Mouse (Mus musculus) embryonic facial prominence, embryonic 15.5 days (tissue): Measurements from ENCODE around the gene Ltb4r1. TPM values are rescaled to one million over a fixed set of nuclear protein-coding genes. Genes with fewer than 3 reads are reported as not detected.

Experiments
- ATAC-seq: fragments of 200-750 bp; cut with Nextera tagmentation; 2 replicates; pipeline ENCODE4 v1.8.0; 2017; ENCODE audit warnings: low read depth, moderate TSS enrichment; ENCODE audit not compliant: insufficient number of reproducible peaks, low FRiP score, low TSS enrichment
- H3K27ac ChIP-seq: fragments of 300-500 bp; sonication (generic); replicated peaks from 2 replicates; pipeline ENCODE4 v1.5.1; 2015; ENCODE audit warnings: mild to moderate bottlenecking, inconsistent platforms
- H3K27me3 ChIP-seq: fragments of 300-500 bp; sonication (generic); 2 replicates; pipeline ENCODE4 v1.6.1; 2015; ENCODE audit warnings: inconsistent platforms
- H3K36me3 ChIP-seq: fragments of 300-500 bp; sonication (generic); 2 replicates; pipeline ENCODE4 v1.6.1; 2015; ENCODE audit warnings: mild to moderate bottlenecking, inconsistent platforms
- H3K4me1 ChIP-seq: fragments of 300-500 bp; sonication (generic); 2 replicates; pipeline ENCODE4 v1.6.1; 2015; ENCODE audit warnings: inconsistent platforms
- H3K4me2 ChIP-seq: fragments of 300-500 bp; sonication (generic); replicated peaks from 2 replicates; pipeline ENCODE4 v1.6.1; 2015; ENCODE audit warnings: mild to moderate bottlenecking, inconsistent platforms
- H3K4me3 ChIP-seq: fragments of 300-500 bp; sonication (generic); replicated peaks from 2 replicates; pipeline ENCODE4 v1.5.1; 2015; ENCODE audit warnings: mild to moderate bottlenecking, inconsistent platforms
- H3K9ac ChIP-seq: fragments of 300-500 bp; sonication (generic); 2 replicates; pipeline ENCODE4 v1.6.1; 2015; ENCODE audit warnings: inconsistent platforms
- H3K9me3 ChIP-seq: fragments of 300-500 bp; sonication (generic); replicated peaks from 2 replicates; pipeline ENCODE4 v1.6.1; 2016; ENCODE audit warnings: inconsistent platforms
- WGBS: fragments of 180-500 bp; shearing (Covaris S2); methylation state at CpG from one replicate; pipeline ENCODE4 v1.1.7; 2015; 5-methylcytosine and 5-hydroxymethylcytosine counted together
- polyA plus RNA-seq: library from polyadenylated mRNA; unstranded; fragments of >200 nt; fragmentation: Nextera tagmentation; extraction: Ambion mirVana; gene quantifications from 2 replicates; pipeline ENCODE4 v1.2.1, GENCODE M21; 2015

Gene Ltb4r1
- polyA plus RNA-seq, 1 experiment from 2014 or later = 2.1 TPM

- Histone ChIP-seq H3K9me3 (no peaks in the 10 kb centered on the region), H3K27me3 (no peaks in the 10 kb centered on the region; the same call in 1 of the 2 replicates), H3K4me1 (0 out of 2 replicates have a peak, but pooled peaks cover 7% of the 10 kb centered on the region), H3K36me3 (no peaks in the 10 kb centered on the region), H3K4me3 (no peak overlapping the region), H3K9ac (no peak overlapping the region; the same call in 1 of the 2 replicates), H3K4me2 (no peak overlapping the region), H3K27ac (no peak overlapping the region)
- 67% methylated on average over 8 of the region's 8 CpGs for WGBS
- no peak for ATAC-seq
These were observed 37.7 kb upstream of the Ltb4r1 start for GRCm38 (mm10) chr14:55727889-55728685.

- Histone ChIP-seq H3K4me2 (no peak overlapping the region), H3K4me1 (no peaks in the 10 kb centered on the region), H3K4me3 (no peak overlapping the region), H3K36me3 (no peaks in the 10 kb centered on the region), H3K27me3 (no peaks in the 10 kb centered on the region; the same call in 1 of the 2 replicates), H3K9ac (no peak overlapping the region), H3K27ac (no peak overlapping the region), H3K9me3 (no peaks in the 10 kb centered on the region)
- ATAC-seq = no peak
- WGBS = 76% methylated on average over 7 of the region's 7 CpGs
These were observed 35.6 kb upstream of the Ltb4r1 start for GRCm38 (mm10) chr14:55730116-55730515.

- Histone ChIP-seq H3K27me3 (no peaks in the 10 kb centered on the region; the same call in 1 of the 2 replicates), H3K27ac (no peak overlapping the region), H3K4me2 (no peak overlapping the region), H3K9ac (no peak overlapping the region), H3K4me1 (no peaks in the 10 kb centered on the region), H3K36me3 (no peaks in the 10 kb centered on the region), H3K9me3 (no peaks in the 10 kb centered on the region), H3K4me3 (no peak overlapping the region)
- 75% methylated on average over 7 of the region's 7 CpGs for WGBS
- no peak for ATAC-seq
These were observed 35.2 kb upstream of the Ltb4r1 start for GRCm38 (mm10) chr14:55730531-55731032.

- 68% methylated on average over 10 of the region's 10 CpGs for WGBS
- no peak overlapping the region for H3K27ac ChIP-seq
- H3K4me2 ChIP-seq = no peak overlapping the region
- H3K27me3 ChIP-seq = no peaks in the 10 kb centered on the region; the same call in 1 of the 2 replicates
- no peak for ATAC-seq
- no peaks in the 10 kb centered on the region for H3K4me1 ChIP-seq
- H3K36me3 ChIP-seq = peaks cover 11% of the 10 kb centered on the region
- H3K4me3 ChIP-seq = no peak overlapping the region
- H3K9ac ChIP-seq = no peak overlapping the region
- no peaks in the 10 kb centered on the region for H3K9me3 ChIP-seq
These were observed 31.9 kb upstream of the Ltb4r1 start for GRCm38 (mm10) chr14:55733889-55734288.

GRCm38 (mm10) chr14:55734869-55735268 is 30.9 kb upstream of the Ltb4r1 start:
- no peak overlapping the region for H3K4me3 ChIP-seq
- no peaks in the 10 kb centered on the region; the same call in 1 of the 2 replicates for H3K27me3 ChIP-seq
- no peak for ATAC-seq
- no peaks in the 10 kb centered on the region for H3K9me3 ChIP-seq
- H3K4me1 ChIP-seq = no peaks in the 10 kb centered on the region
- no peak overlapping the region for H3K27ac ChIP-seq
- H3K36me3 ChIP-seq = peaks cover 21% of the 10 kb centered on the region
- H3K9ac ChIP-seq = no peak overlapping the region
- H3K4me2 ChIP-seq = no peak overlapping the region
- WGBS = 68% methylated on average over 7 of the region's 7 CpGs

GRCm38 (mm10) chr14:55735334-55735733 is 30.4 kb upstream of the Ltb4r1 start:
- Histone ChIP-seq H3K36me3 (peaks cover 24% of the 10 kb centered on the region), H3K4me1 (no peaks in the 10 kb centered on the region), H3K9me3 (no peaks in the 10 kb centered on the region), H3K27ac (no peak overlapping the region), H3K27me3 (no peaks in the 10 kb centered on the region; the same call in 1 of the 2 replicates), H3K4me3 (no peak overlapping the region), H3K4me2 (no peak overlapping the region), H3K9ac (no peak overlapping the region)
- no peak for ATAC-seq
- WGBS = 61% methylated on average over 3 of the region's 3 CpGs

- H3K9ac ChIP-seq = no peak overlapping the region
- H3K4me2 ChIP-seq = no peak overlapping the region
- no peaks in the 10 kb centered on the region for H3K4me1 ChIP-seq
- H3K27me3 ChIP-seq = no peaks in the 10 kb centered on the region; the same call in 1 of the 2 replicates
- H3K36me3 ChIP-seq = peaks cover 28% of the 10 kb centered on the region
- H3K4me3 ChIP-seq = no peak overlapping the region
- H3K27ac ChIP-seq = no peak overlapping the region
- no peaks in the 10 kb centered on the region for H3K9me3 ChIP-seq
- 83% methylated on average over 4 of the region's 4 CpGs for WGBS
- ATAC-seq = no peak
These were observed 30.0 kb upstream of the Ltb4r1 start for GRCm38 (mm10) chr14:55735758-55736157.

GRCm38 (mm10) chr14:55737086-55737687 is 28.6 kb upstream of the Ltb4r1 start:
- H3K27ac ChIP-seq = no peak overlapping the region
- H3K4me3 ChIP-seq = no peak overlapping the region
- 82% methylated on average over 9 of the region's 9 CpGs for WGBS
- H3K27me3 ChIP-seq = no peaks in the 10 kb centered on the region
- H3K9me3 ChIP-seq = no peaks in the 10 kb centered on the region
- H3K4me1 ChIP-seq = no peaks in the 10 kb centered on the region
- peaks cover 42% of the 10 kb centered on the region for H3K36me3 ChIP-seq
- no peak overlapping the region for H3K4me2 ChIP-seq
- ATAC-seq = no peak
- no peak overlapping the region for H3K9ac ChIP-seq

- Histone ChIP-seq H3K4me3 (peak overlapping the region; percentile 22), H3K27ac (no peak overlapping the region)
These were observed 22.1 kb upstream of the Ltb4r1 start for GRCm38 (mm10) chr14:55743711-55744110.

GRCm38 (mm10) chr14:55745180-55745860 is 20.4 kb upstream of the Ltb4r1 start, which contains the start of the genes Dhrs1 and Nop9:
Gene Dhrs1, minus strand, starts transcription at chr14:55745690.
Gene Nop9, plus strand, starts transcription at chr14:55745693.
- H3K27me3 ChIP-seq = no peaks in the 10 kb centered on the region
- peaks cover 32% of the 10 kb centered on the region for H3K4me1 ChIP-seq
- no peaks in the 10 kb centered on the region for H3K9me3 ChIP-seq
- H3K4me2 ChIP-seq = peak within 1 kb of the TSS; percentile 94
- WGBS = 1% methylated on average over 47 of the region's 48 CpGs
- peaks cover 42% of the 10 kb centered on the region for H3K36me3 ChIP-seq
- peak within 1 kb of the TSS; percentile 91 for H3K4me3 ChIP-seq
- H3K9ac ChIP-seq = peak within 1 kb of the TSS; percentile 86
- peak within 1 kb of the TSS; percentile 51 for H3K27ac ChIP-seq
- peak; percentile 81 for ATAC-seq

More at GRCm38 (mm10) chr14:55743711-55744110, 22.1 kb upstream of the Ltb4r1 start:
- Histone ChIP-seq H3K36me3 (peaks cover 41% of the 10 kb centered on the region), H3K4me2 (peak overlapping the region; percentile 42), H3K4me1 (peaks cover 32% of the 10 kb centered on the region), H3K9me3 (no peaks in the 10 kb centered on the region), H3K9ac (peak overlapping the region; percentile 28; the same call in 1 of the 2 replicates), H3K27me3 (no peaks in the 10 kb centered on the region)
- peak; percentile 73; the same call in 1 of the 2 replicates for ATAC-seq
- 13% methylated on average over 10 of the region's 10 CpGs for whole genome bisulfite sequencing

- Histone ChIP-seq H3K27me3 (no peaks in the 10 kb centered on the region), H3K9ac (peak overlapping the region; percentile 86), H3K4me2 (peak overlapping the region; percentile 94), H3K9me3 (no peaks in the 10 kb centered on the region), H3K4me1 (peaks cover 32% of the 10 kb centered on the region), H3K4me3 (peak overlapping the region; percentile 91), H3K27ac (peak overlapping the region; percentile 51), H3K36me3 (peaks cover 40% of the 10 kb centered on the region)
- 0% methylated on average over 31 of the region's 31 CpGs for WGBS
- no peak for ATAC-seq
These were observed 19.9 kb upstream of the Ltb4r1 start for GRCm38 (mm10) chr14:55745861-55746237.
